Mouse (Mus musculus) MEL (cell line): ENCODE measurements at regions not wholly inside any gene's neighbourhood (a gene's known extent, or its start where the extent isn't known, plus 50 kb on each side); places are given as distances from the start of the nearest gene placed in this dataset.

Experiments
- DNase-seq: peaks from one replicate; pipeline ENCODE4 v3.0.0; 2011; ENCODE audit warnings: low read depth, low spot score
- H3K27ac ChIP-seq: 2 replicates; pipeline ENCODE4 v1.5.1; 2012; ENCODE audit warnings: low read depth, mild to moderate bottlenecking, control low read depth, low read length, moderate library complexity; ENCODE audit not compliant: control insufficient read depth
- H3K27me3 ChIP-seq, 2 experiments: fragments of 150-350 bp in 1 of 2; sonication (generic) in 1 of 2; 2 replicates each; pipeline ENCODE4 v1.6.1; 2012; ENCODE audit warnings: low read length in 2 of 2, mild to moderate bottlenecking in 2 of 2, improper control_type of control experiment in 1 of 2, moderate library complexity in 1 of 2; ENCODE audit not compliant: insufficient read depth in 2 of 2, control insufficient read depth in 1 of 2
- H3K36me3 ChIP-seq, 2 experiments: 2 replicates each; pipeline ENCODE4 v1.6.1; 2012 to 2014; ENCODE audit warnings: low read length in 2 of 2, improper control_type of control experiment in 1 of 2, inconsistent platforms in 1 of 2, mild to moderate bottlenecking in 1 of 2; ENCODE audit not compliant: insufficient read depth in 2 of 2, control insufficient read depth in 1 of 2
- H3K4me1 ChIP-seq, 2 experiments: fragments of 150-350 bp in 1 of 2; sonication (generic) in 1 of 2; 2 replicates each; pipeline ENCODE4 v1.6.1; 2012; ENCODE audit warnings: low read length in 2 of 2, improper control_type of control experiment in 1 of 2, mild to moderate bottlenecking in 1 of 2; ENCODE audit not compliant: insufficient read depth in 2 of 2, control insufficient read depth in 1 of 2
- H3K4me3 ChIP-seq, 2 experiments: fragments of 150-350 bp in 1 of 2; sonication (generic) in 1 of 2; 2 replicates each; pipeline ENCODE4 v1.5.1; 2012; ENCODE audit warnings: low read depth in 2 of 2, low read length in 2 of 2, mild to moderate bottlenecking in 2 of 2, moderate library complexity in 2 of 2, control low read depth in 1 of 2, improper control_type of control experiment in 1 of 2; ENCODE audit not compliant: control insufficient read depth in 1 of 2, insufficient read depth in 1 of 2
- H3K79me2 ChIP-seq: 2 replicates; pipeline ENCODE4 v1.6.1; 2012; ENCODE audit warnings: mild to moderate bottlenecking, low read length, moderate library complexity; ENCODE audit not compliant: control insufficient read depth, poor library complexity, insufficient read depth
- H3K9ac ChIP-seq: 2 replicates; pipeline ENCODE4 v1.6.1; 2012; ENCODE audit warnings: low read depth, mild to moderate bottlenecking, control low read depth, low read length, moderate library complexity; ENCODE audit not compliant: control insufficient read depth, poor library complexity, severe bottlenecking
- H3K9me3 ChIP-seq: fragments of 150-350 bp; sonication (generic); replicated peaks from 2 replicates; pipeline ENCODE4 v1.6.1; 2012; ENCODE audit warnings: mild to moderate bottlenecking, low read length, improper control_type of control experiment, moderate library complexity; ENCODE audit not compliant: insufficient read depth
- CHD1 ChIP-seq: IDR thresholded peaks from 2 replicates; pipeline ENCODE4 v1.6.1; 2012; ENCODE audit warnings: low read depth, mild to moderate bottlenecking, inconsistent platforms, low read length, improper control_type of control experiment
- CHD2 ChIP-seq: IDR thresholded peaks from 2 replicates; pipeline ENCODE4 v1.6.1; 2011; ENCODE audit warnings: low read length, improper control_type of control experiment
- CTCF ChIP-seq, 3 experiments: IDR thresholded peaks in 2 of 3; conservative IDR thresholded peaks in 1 of 3; 2 replicates each; pipeline ENCODE4 v1.5.1; 2011 to 2012; ENCODE audit warnings: low read length in 3 of 3, low read depth in 2 of 3, mild to moderate bottlenecking in 2 of 3, improper control_type of control experiment in 1 of 3, inconsistent platforms in 1 of 3, mixed read lengths in 1 of 3, moderate library complexity in 1 of 3; ENCODE audit not compliant: control insufficient read depth in 1 of 3, insufficient read depth in 1 of 3, poor library complexity in 1 of 3, severe bottlenecking in 1 of 3
- EP300 ChIP-seq, 2 experiments: IDR thresholded peaks; 2 replicates each; pipeline ENCODE4 v1.6.1; 2011; ENCODE audit warnings: improper control_type of control experiment in 2 of 2, low read length in 2 of 2, low read depth in 1 of 2, mild to moderate bottlenecking in 1 of 2
- GABPA ChIP-seq: IDR thresholded peaks from 2 replicates; pipeline ENCODE4 v1.6.1; 2012; ENCODE audit warnings: low read depth, mild to moderate bottlenecking, inconsistent platforms, low read length, improper control_type of control experiment, moderate library complexity
- JUND ChIP-seq: IDR thresholded peaks from 2 replicates; pipeline ENCODE4 v1.6.1; 2011; ENCODE audit warnings: low read depth, mild to moderate bottlenecking, improper control_type of control experiment, low read length
- KAT2A ChIP-seq: conservative IDR thresholded peaks from 2 replicates; pipeline ENCODE4 v1.6.1; 2012; ENCODE audit warnings: low read depth, low read length, improper control_type of control experiment, inconsistent platforms
- MAFK ChIP-seq: IDR thresholded peaks from 2 replicates; pipeline ENCODE4 v1.6.1; 2011; ENCODE audit warnings: low read depth, mild to moderate bottlenecking, low read length, improper control_type of control experiment, borderline replicate concordance
- MAZ ChIP-seq: IDR thresholded peaks from 2 replicates; pipeline ENCODE4 v1.6.1; 2012; ENCODE audit warnings: low read depth, mild to moderate bottlenecking, inconsistent platforms, low read length, improper control_type of control experiment
- MYC ChIP-seq: IDR thresholded peaks from 2 replicates; pipeline ENCODE4 v1.6.1; 2011; ENCODE audit warnings: low read depth, mild to moderate bottlenecking, low read length, improper control_type of control experiment, moderate library complexity
- NELFE ChIP-seq: IDR thresholded peaks from 2 replicates; pipeline ENCODE4 v1.6.1; 2011; ENCODE audit warnings: low read depth, low read length, improper control_type of control experiment
- NRF1 ChIP-seq: IDR thresholded peaks from 2 replicates; pipeline ENCODE4 v1.6.1; 2014; ENCODE audit warnings: low read depth, mild to moderate bottlenecking, inconsistent platforms, low read length, improper control_type of control experiment, moderate library complexity; ENCODE audit not compliant: poor library complexity, insufficient read depth, severe bottlenecking
- POLR2AphosphoS5 ChIP-seq: IDR thresholded peaks from 2 replicates; pipeline ENCODE4 v1.6.1; 2012; ENCODE audit warnings: low read depth, borderline replicate concordance, mild to moderate bottlenecking, inconsistent platforms, low read length, moderate library complexity, mixed read lengths
- RAD21 ChIP-seq: IDR thresholded peaks from 2 replicates; pipeline ENCODE4 v1.6.1; 2011; ENCODE audit warnings: mild to moderate bottlenecking, low read depth, low read length, improper control_type of control experiment
- SIN3A ChIP-seq: IDR thresholded peaks from 2 replicates; pipeline ENCODE4 v1.6.1; 2012; ENCODE audit warnings: low read length, improper control_type of control experiment, inconsistent platforms
- SMC3 ChIP-seq: IDR thresholded peaks from 2 replicates; pipeline ENCODE4 v1.6.1; 2011; ENCODE audit warnings: low read depth, low read length, improper control_type of control experiment
- TBP ChIP-seq: IDR thresholded peaks from 2 replicates; pipeline ENCODE4 v1.8.0; 2011; ENCODE audit warnings: low read depth, low read length, improper control_type of control experiment
- UBTF ChIP-seq: IDR thresholded peaks from 2 replicates; pipeline ENCODE4 v1.6.1; 2012; ENCODE audit warnings: low read depth, mild to moderate bottlenecking, inconsistent platforms, low read length, improper control_type of control experiment, moderate library complexity, borderline replicate concordance; ENCODE audit not compliant: insufficient read depth
- USF1 ChIP-seq: IDR thresholded peaks from 2 replicates; pipeline ENCODE4 v1.6.1; 2014; ENCODE audit warnings: low read depth, mild to moderate bottlenecking, inconsistent platforms, low read length, improper control_type of control experiment, moderate library complexity
- ZC3H11A ChIP-seq: IDR thresholded peaks from 2 replicates; pipeline ENCODE4 v1.6.1; 2012; ENCODE audit warnings: low read depth, mild to moderate bottlenecking, inconsistent platforms, low read length, improper control_type of control experiment

DNA sequence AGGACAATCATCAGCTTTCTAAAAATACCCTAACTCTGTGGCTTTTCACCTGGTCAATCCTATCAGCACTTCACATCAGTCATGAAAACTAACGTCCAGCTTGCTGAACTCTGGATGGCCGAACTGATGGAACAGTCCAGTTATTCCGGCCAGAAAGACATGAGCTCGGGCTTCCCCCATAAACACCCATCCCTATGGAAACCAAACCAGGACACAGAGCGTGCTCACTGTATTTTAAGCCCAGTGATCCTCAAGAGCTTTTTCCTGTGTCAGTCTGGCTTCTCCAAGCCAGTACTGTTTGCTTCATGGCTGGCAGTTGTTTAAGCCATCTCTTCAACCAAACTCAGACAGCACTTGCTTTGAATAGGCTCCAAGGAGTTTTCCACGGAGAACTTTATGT, 404.3 kb upstream of the N6amt1 start:
- Histone ChIP-seq H3K79me2 (no peaks in the 10 kb centered on the region), H3K9me3 (no peaks in the 10 kb centered on the region), H3K9ac (no peak overlapping the region), H3K36me3 (no peaks in the 10 kb centered on the region), H3K4me1 (no peaks in the 10 kb centered on the region), H3K27me3 (no peaks in the 10 kb centered on the region), H3K27ac (no peak overlapping the region), H3K4me3 (no peak overlapping the region)
- TF ChIP-seq CHD2 (no peak), UBTF (no peak), POLR2AphosphoS5 (no peak), TBP (no peak), EP300 (IDR thresholded peaks at IDR 0.05; ENCODE audit: low read depth in 1 of 2, low read length in 2 of 2) (no peak), ZC3H11A (no peak)
- no peak for DNase-seq

GRCm38 (mm10) chr16:86945531-86946144, 408.3 kb upstream of the N6amt1 start:
- no peak overlapping the region for H3K4me3 ChIP-seq
- H3K79me2 ChIP-seq: no peaks in the 10 kb centered on the region
- H3K27me3 ChIP-seq: no peaks in the 10 kb centered on the region
- H3K9ac ChIP-seq: no peak overlapping the region
- TF ChIP-seq JUND: no peak
- TF ChIP-seq MYC: no peak
- no peak for TF ChIP-seq GABPA
- no peak for TF ChIP-seq NRF1
- TF ChIP-seq ZC3H11A: no peak
- TF ChIP-seq NELFE: no peak
- TF ChIP-seq SIN3A: no peak
- no peak for TF ChIP-seq CTCF (IDR thresholded peaks at IDR 0.05 in 2 of 3, conservative IDR thresholded peaks at IDR 0.05 in 1 of 3; ENCODE audit: control insufficient read depth in 1 of 3, insufficient read depth in 1 of 3, low read depth in 2 of 3, low read length in 3 of 3, poor library complexity in 1 of 3, severe bottlenecking in 1 of 3)
- no peak for TF ChIP-seq CHD1
- no peak for TF ChIP-seq CHD2
- no peak for TF ChIP-seq USF1
- TF ChIP-seq MAFK: no peak
- no peak for TF ChIP-seq MAZ
- TF ChIP-seq SMC3: no peak
- no peak for TF ChIP-seq TBP
- no peak for TF ChIP-seq KAT2A
- TF ChIP-seq POLR2AphosphoS5: no peak
- TF ChIP-seq RAD21: no peak
- H3K4me1 ChIP-seq: no peaks in the 10 kb centered on the region
- no peaks in the 10 kb centered on the region for H3K36me3 ChIP-seq
- no peak overlapping the region for H3K27ac ChIP-seq
- DNase-seq: peak; percentile 3
- H3K9me3 ChIP-seq: no peaks in the 10 kb centered on the region
